Mouse (Mus musculus) cerebellum, adult 11-12 months (tissue): ENCODE measurements around the gene Pnkd.

Experiments
- DNase-seq: peaks from one replicate; pipeline ENCODE4 v3.0.0; 2022

Pnkd gene

DNA sequence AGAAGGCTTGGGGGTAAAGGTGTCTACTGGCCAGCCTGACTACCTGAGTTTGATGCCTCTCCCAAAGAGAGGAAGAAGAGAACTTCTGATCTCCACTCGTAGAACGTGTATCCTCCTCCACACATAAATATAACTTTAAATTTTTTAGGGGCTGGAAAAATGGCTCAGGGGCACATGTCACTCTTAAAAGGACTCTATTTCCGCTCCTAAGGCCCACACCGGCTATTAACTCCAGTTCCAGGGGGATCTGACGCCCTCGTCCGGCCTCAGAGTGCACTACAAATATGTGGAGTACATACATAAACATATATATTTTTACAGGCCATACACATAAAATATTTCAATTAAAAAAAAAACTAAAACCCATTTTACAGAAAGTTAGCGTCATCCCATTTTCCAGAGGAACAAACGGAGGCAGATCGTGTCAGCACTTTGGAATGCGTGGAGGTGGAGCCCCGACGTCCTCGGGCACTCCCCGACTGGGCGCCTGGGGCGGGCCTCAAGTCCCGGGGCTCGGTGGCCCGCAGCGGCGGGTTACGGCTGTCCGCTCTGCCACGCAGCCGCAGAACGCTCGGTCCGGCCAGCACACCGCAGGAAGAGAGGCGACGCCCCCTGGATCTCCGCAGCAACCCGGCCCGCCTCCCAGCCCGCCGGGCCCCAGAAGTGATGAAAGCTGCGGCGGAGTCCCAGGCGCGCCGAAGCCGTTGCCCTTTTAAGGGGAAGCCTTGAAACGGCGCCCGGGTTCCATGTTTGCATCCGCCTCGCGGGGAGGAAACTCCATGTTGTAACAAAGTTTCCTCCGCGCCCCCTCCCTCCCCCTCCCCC, 106.4 kb downstream of the Pnkd start, which contains the start of gene Ctdsp1:
Gene Ctdsp1 (plus strand): TSS at position 586 of the 825 bp plus-strand sequence.
- DNase-seq: peak; percentile 96

DNA sequence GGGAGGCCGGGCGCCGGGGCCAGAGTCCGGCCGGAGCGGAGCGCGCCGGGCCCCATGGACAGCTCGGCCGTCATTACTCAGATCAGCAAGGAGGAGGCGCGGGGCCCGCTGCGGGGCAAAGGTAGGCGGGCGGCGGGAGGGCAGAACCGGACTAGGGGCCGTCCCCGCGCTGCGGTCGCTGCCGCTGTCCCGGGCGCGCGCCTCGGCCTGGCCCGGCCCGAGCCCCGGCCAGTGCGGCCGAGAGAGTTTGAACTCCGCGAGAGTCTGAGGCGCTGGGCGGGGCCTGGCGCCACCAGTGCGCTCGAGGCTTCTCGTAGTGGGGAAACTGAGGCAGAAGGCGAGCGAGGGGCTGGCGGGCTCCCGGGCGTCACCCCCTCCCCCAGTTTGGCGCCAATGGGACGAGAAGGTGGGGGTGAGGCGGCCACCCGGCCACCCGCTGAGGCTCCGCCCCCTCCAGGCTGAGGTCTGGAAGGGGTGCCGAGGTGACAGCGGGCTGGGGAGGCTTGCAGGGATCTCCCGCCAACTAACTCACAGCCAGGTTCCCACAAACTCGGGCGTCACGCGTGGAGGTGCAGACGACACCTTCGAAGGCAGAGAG, 107.2 kb downstream of the Pnkd start:
- DNase-seq: peak; percentile 84

DNA sequence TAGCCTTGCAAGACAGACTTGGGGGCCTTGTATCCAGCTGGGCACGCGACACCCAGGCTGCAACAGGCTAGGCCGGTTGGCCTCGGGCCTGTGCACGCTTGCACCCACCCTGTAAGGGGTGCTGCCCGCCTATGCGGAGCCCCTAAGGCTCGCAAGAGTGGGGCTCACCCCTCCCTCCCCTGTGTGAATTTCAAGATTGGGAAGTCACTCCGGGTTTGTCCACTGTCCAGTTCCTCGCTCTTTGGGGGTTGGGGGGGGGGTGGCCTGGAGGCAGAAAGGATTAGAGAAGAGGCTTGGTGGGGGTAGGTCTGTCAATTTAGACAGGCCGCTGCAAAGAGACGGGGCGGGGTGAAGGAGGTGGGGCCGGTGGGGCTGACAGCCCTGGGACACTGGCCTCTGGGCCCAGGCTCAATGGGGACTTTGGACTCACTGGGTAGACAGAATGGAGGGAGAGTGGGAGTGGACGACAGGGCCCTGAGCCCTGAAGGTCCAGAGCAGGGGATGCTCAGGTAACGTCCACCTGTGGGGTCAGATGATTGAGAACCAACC, 107.8 kb downstream of the Pnkd start:
- DNase-seq: peak; percentile 55

DNA sequence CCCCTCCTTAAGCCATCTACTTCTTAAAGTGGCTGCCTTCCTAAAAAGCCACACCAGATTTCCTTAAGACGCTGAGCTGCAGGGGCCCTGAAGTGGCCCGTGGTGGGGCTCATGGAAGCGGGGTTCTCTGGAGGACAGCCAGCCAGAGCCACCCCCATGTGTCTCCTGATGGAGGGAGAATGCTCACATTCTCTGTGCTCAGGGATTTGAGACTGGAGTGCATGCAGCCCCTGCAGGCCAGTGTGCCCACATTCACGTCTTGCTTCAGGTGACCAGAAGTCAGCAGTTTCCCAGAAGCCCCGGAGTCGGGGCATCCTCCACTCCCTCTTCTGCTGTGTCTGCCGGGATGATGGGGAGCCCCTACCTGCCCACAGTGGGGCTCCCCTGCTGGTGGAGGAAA, 108.3 kb downstream of the Pnkd start:
- peak; percentile 65 for DNase-seq

DNA sequence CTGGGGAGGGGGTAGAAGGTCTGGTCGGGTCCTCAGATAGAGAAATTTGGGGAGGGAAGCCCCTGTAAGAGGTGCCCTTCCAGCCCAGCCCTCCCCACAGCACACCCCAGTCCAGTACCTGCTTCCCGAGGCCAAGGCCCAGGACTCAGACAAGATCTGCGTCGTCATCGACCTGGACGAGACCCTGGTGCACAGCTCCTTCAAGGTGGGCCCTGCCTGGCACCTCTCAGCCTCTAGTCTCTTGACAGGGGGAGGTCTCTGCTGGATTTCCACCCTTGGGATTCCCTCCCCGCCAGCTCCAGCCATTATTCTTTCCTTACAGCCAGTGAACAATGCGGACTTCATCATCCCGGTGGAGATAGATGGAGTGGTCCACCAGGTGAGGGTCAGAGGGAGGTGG, 109.0 kb downstream of the Pnkd start:
- DNase-seq: peak; percentile 57

DNA sequence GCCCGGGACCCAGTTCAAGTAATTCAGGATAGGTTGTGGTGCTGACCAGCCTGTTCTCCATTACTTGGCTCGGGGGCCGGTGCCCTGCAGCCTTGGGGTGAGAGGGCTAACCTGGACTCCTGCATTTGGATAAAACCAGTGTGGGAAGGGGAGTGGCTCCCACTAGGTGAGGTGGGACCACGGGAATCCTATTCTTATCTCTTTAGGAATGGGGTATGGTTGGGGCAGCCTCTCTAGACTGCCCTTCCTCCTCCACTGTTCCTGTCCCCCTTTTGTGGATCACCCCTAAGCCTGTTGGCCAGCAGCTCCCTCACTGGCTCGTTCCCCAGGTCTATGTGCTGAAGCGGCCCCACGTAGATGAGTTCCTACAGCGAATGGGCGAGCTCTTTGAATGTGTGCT, 109.6 kb downstream of the Pnkd start:
- peak; percentile 40 for DNase-seq

DNA sequence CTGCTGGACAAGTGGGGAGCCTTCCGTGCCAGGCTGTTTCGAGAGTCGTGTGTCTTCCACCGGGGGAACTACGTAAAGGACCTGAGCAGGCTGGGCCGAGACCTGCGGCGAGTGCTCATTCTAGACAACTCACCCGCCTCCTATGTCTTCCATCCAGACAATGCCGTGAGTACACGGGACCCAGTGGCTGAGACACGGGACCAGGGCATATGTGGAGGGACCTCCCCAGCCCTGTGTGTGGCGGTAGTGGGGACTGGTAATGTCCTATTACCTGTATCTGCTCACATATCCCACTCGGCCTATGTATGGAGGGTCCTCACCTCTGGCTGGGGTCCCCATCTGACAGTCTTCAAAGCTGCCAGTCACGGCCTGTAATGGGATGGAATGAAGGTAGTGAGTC, 110.1 kb downstream of the Pnkd start:
- DNase-seq: peak; percentile 42

DNA sequence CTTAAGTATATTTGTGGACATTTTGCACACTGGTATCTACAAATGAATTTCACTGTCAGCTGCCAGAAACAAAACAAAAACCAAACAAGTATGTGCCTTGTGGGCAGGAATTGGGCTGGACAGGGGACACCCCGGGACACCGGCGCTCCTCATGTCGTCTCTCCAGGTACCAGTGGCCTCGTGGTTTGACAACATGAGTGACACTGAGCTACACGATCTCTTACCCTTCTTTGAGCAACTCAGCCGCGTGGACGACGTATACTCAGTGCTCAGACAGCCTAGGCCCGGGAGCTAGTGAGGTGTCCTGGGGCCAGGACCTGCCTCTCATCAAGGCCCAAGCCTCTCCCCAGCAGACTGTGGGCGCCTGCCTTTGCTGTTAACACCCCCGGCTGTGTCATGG, 110.6 kb downstream of the Pnkd start:
- DNase-seq: peak; percentile 39

DNA sequence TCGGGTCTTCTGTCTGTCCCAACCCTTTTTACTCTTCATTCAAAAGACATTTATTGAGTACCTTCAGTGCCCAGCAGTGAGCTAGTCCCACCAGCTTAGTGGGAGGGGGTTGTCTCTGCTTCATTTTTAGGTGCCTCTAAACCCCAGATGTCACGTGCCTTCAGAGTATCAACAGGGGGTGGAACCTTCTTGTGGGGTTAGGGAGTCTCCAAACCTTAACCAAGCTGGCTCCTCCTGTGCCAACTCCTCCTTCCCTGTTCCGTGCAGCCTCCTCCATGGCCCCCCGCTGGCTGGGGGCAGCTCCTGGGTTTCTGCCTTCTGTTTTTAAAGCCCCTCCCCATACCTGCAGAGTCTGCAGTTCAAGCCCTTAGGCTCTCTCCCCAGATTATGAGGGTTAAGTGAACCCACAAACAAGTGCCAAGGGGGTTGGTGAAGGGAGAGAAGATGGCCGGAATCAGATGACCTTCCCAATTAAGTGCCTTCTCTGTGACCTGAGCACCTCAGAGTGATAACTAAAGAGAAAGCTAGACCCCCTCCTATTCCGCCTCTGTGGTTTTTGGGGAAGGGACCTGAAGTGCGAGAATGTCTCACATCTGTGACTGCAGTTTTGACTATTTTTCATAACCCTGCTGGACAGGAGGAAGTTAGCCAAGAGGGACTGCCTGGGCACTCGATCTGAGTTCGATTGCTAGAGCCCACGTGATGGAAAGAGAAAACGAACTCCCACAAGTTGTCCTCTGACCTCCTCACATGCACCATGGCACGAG, 111.9 kb downstream of the Pnkd start:
- DNase-seq: peak; percentile 59

DNA sequence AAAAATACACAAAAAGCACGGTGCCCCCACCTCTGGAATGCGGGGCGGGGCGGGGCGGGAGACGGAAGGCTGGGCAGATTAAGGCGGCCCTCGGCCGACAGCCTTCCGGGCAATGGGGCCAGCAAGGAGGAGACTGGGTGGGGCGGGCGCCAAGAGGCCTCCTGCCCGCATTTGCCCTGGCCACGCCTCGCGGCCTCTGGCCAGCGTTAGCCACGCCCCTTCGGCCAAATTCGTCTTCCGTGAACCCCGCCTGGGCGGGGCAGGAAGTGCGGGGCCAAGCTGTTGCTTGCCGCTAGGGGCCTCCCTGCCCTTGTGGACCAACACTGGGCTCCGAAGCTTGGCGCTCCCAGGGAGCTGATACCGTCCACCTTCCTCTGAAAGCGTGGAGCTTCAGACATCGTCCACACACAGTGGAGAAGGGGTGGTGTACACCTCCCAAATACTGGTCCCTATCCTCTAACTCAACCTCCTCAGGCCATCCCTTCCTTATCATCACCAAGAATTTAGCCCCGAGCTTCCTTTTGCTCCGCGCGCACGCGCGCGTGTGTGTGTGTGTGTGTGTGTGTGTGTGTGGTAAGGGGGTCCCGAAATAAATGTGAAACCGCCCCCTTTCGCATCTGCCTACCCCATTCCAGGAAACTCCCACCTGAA, 112.7 kb downstream of the Pnkd start:
- peak; percentile 97 for DNase-seq

DNA sequence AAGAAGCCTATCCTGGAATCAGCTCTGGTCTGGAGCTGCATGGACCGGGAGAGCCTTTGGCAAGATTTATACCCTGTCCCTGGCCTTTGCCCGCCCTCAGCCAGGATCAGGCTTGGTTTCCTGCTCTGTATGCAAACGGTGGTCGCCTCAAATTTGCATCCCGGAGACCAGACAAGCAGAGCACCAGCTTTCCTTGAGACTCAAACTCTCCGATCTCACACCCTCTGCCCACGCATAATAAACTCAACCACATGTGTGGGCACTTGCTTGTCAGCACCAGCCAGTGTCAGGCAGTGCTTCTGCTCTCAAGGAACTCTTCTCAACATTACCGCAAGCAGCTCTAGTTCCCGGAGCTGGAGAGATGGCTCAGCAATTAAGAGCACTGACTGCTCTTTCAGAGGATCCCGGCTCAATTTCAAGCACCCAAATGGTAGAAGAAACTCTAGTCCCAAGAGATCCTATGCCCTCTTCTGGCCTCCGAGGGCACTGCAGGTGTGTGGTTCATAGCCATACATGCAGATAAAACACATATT, 113.3 kb downstream of the Pnkd start:
- DNase-seq: peak; percentile 77

DNA sequence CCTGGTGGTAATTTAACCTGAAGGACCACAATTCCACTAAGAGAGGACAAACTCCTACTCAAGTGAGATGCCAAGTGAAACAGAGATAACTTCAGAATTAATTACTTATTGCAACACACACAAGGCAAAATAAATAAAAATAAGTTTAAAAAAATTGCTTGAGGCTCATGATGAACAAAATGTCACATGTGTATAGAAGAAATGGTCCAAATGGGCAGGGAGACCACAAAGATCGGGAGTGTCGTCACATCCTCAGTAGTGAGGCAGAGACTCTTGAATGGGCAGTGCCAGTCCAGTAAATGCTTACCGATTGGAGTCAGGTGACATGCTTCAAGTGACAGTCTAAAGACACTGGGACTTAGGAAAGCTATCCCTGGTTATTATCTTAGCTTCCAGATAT, 115.8 kb downstream of the Pnkd start:
- DNase-seq: no peak

DNA sequence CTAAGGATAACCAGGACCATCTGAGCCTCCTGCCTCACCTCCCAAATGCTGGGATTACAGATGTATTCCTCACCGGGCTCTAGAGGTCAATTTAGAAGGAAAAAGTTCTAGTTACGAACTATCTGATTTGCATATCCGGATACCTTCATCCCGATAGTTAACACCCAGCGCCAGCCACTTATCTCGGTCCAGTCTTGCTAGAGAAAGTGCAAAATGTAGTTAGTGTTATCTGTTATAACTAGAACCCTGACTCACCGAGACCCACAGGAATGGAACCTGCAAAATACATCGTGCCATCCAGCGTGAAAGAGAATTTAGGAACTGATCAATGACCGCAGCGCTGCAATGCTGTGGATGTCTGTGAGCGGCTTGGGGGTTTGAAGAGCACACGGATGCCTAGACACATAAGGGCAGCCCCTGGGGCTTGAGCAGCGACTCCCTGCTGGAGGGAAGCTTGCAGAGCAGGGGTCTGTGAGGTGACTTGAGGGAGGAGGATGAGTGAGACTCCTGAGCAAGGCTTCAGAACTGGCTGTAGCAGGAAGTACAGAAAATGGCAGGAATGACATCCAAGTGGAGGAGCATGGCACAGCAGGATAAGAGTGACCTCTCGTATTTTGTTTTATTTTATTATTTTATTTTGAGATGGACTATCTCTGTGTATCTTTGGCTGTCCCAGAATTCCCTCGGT, 116.4 kb downstream of the Pnkd start:
- DNase-seq: no peak
